Mouse (Mus musculus) layer of hippocampus, postnatal 36 days (tissue): ENCODE data around the gene Mab21l2. TPM values are rescaled to one million over a fixed set of nuclear protein-coding genes. Genes with fewer than 3 reads are reported as not detected.

ENCODE experiments used
- DNase-seq, 2 experiments: peaks; one replicate each; pipeline ENCODE4 v3.0.0; 2022
- total RNA-seq, 2 experiments: library from RNA; stranded (reverse); gene quantifications; 2 replicates each; pipeline ENCODE4 v1.2.3; 2021

Gene Mab21l2
- not detected for total RNA-seq

- no peak for DNase-seq
These were observed at the start of gene Mab21l2 for GRCm38 (mm10) chr3:86548091-86549015. Mab21l2 (minus strand) TSS chr3:86548629.

DNA sequence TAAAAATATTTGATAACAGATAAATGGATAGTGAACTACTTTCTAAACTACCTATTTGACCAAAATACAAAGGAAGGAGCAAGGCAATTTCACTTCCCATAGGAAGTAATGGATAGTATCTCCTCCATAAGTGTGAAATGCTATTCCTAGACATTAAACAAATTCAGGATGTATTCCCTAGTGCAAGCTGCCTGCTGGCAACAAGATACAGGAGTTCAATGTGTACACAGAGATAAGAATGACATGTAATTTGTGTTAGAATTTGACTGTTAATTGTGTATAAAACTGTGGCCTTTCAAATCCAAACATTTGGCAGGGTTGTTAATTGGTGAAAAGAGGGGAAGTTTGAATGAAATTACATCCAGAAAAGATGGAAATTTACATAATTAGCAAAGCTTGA lies 26.9 kb upstream of the Mab21l2 start:
- DNase-seq: no peak

DNA sequence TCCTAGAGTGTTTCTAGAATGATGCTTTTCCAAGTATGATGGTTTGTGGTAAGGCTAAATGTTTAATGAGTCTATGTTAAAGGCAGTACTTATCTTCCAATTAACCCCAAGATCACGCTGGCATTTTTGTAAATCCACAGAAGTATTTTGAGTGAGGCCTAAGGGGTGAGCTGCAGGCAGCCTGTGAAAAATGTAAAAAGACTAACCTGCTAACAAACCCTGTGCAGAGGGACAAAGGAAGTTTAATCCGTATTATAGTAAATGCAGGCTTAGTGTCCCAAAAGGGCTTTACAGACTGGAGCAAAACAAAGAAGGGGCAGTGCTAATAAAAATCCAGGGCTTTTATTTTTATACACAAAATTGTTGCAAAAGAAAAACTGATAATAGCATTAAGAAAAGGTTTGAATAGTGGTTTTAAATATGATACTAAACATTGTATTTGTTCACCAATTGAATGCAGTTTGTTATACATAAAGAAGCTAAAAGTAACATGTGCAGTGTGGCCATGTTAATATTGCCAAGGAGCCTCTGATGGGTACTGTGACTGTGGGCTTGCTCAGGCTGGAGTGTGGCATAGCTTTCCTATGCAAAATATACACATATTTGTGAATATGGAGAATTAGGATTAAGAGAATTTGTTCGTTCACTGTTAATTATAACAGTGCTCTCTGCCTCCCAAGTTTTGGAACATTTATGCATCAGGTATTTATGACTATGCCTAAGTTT lies 24.3 kb upstream of the Mab21l2 start:
- DNase-seq: no peak

GRCm38 (mm10) chr3:86571518-86571917 lies 23.1 kb upstream of the Mab21l2 start:
- no peak for DNase-seq

DNA sequence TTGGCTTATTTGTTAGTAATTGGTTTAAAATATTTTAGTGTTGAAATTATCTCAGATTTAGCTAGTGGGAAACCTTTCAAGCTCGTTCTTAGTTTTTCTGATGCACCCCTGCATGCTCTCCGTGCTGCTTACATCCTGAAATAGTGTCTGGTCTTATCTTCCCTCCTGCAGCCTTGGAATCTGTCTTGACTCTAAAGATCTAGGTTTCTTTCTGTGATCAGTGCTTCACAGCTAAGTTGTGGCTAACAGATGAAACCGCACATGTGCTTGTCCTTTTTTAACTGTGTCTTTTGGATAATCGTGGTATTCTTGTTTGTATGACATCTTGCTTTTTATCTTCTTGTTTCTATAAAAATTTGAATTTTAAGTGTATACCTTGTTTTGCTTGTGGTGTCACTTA lies 18.9 kb upstream of the Mab21l2 start:
- no peak for DNase-seq

DNA sequence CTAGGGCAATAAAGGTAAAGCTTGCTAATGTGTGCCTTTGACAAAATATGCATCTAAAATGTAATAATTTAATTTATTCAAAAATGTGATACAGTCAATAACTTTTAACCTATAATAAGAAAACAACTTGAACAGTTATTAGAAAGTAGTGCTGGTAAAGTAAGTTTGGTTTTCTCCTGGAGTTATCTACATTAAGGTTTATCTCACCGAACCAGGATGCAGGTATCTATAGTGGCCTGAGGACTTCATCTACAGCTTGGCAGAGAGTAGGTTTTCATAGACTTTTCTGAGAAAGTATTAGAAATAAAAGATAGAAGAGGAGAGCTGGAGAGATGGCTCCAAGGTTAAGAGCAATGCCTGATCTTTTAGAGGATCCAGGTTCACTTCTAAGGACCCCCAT lies 13.0 kb upstream of the Mab21l2 start:
- no peak for DNase-seq

- no peak for DNase-seq
These were observed 12.6 kb upstream of the Mab21l2 start for GRCm38 (mm10) chr3:86561023-86561344.

- DNase-seq: no peak
These were observed 12.0 kb upstream of the Mab21l2 start for GRCm38 (mm10) chr3:86560281-86561022.

GRCm38 (mm10) chr3:86559635-86560034 lies 11.2 kb upstream of the Mab21l2 start:
- DNase-seq: no peak

GRCm38 (mm10) chr3:86558976-86559375 lies 10.5 kb upstream of the Mab21l2 start:
- no peak for DNase-seq

GRCm38 (mm10) chr3:86552170-86552569 lies 3.7 kb upstream of the Mab21l2 start:
- DNase-seq: no peak

DNA sequence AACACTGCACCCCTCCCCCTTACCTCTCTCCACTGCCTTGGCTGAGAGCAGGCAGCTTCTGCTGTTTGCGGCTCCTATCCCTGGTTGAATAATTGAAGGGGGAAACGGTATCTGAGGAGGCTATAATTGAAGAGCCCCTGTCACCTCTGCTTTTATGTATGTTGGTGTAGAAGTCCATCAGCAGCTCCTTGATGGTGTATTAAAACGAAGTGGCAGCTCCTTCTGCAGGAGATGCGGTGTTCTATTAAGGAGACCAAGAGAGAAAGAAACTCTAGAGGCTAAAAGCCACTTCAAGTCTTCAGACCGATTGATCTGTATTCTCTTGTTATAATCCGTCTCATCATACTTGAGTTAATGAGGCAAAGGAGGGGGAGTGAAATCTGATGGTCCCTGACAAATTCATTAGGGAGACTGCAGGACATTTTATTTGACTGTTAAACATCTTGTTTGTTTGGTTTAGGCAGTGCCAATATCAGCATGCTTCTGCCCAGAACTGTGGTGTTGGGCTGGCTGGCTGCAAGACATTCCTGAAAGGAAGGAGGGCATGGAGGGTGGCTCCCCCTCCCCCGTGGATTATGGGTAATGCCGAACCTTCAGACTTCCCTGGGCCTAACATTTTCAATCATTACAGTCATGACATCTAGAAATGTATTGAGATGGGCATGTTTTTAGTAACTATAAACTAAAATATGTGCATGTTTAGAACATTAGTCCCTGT lies 2.7 kb upstream of the Mab21l2 start:
- no peak for DNase-seq

DNA sequence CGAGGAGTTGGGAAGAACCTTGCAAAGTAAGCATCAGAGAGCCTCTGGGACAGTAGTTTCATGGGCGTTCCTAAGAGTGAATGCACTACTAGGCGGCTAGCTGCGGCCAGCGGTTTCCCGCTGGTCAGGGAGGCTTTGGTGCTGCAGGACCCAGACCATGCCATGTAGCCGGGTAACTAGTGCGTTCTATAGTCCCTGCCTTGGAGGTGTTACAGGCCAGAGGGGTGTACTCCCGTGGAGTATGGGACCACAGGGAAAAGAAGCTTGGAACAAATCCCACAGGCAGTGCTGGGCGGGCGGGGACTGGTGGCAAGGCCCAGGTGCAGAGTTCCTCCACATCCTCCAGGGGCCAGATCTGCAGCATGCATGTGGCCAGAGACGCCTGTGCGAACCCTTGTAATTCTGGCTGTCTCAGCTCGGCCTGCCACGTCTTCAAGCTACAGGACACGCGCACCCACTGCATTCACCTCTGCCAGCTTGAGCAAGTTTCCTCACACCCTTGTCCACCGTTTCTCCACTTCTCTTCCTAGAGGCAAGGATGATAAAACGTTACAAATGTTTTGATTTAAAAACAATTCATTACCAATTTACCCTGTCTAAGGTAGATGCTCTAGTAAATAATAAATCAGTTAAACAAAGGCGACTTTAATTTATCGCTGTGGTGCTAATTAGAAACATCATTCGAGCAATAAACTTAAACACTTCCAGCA lies 2.0 kb upstream of the Mab21l2 start:
- DNase-seq: no peak

- DNase-seq: no peak
These were observed 1.1 kb downstream of the Mab21l2 start for GRCm38 (mm10) chr3:86547251-86547791.

GRCm38 (mm10) chr3:86546471-86547250 lies 1.8 kb downstream of the Mab21l2 start:
- DNase-seq: peak; percentile 36 to 38

DNA sequence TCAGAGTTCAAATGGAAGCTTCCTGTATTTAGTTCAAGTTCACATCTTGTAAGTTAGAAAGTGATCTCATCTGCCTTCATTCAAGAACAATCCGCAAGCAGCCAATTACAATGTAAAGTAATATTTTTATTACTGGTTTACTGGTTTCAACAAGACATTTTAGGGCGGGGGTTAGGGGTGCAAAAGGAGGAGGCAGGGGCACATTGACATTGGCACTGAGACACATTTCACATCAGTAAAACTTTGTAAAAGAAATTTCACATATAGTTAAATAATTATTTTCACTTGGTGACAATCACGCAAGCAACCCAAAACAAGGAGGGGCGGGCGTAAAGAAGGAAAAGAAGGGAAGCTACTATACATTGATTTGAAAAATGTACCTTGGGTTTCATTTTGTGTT lies 2.5 kb downstream of the Mab21l2 start:
- DNase-seq: no peak

- no peak for DNase-seq
These were observed 3.6 kb downstream of the Mab21l2 start for GRCm38 (mm10) chr3:86544785-86545184.

- DNase-seq: no peak
These were observed 6.5 kb downstream of the Mab21l2 start for GRCm38 (mm10) chr3:86541863-86542397.

- DNase-seq: no peak
These were observed 7.3 kb downstream of the Mab21l2 start for GRCm38 (mm10) chr3:86541074-86541614.

DNA sequence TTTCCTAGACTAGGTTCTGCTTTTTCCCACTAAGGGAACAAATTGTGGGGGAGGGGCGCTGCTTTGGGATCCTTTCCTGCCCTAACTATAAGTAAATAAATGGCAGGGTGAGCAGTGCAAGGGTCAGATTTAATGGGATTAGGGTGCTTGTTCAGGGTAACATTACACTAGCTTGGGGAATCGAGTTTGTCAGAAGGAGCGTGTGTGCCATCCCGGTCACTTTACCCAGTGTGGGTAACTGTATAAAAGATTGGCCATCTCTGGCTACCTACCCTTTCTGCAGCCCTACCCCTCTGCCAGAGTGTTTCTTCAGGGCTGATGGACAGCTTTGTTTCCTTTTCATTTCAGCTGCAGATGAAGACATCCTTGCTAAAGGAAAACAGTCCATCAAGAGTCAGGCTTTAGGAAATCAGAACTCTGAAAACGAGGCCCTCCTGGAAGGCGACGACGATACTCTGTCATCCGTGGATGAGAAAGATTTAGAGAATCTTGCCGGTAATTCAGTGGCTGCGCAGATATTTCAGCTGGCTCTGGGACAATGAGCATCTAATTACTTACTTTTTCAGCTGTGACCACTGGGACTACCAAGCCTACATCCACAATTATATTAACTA lies 8.8 kb downstream of the Mab21l2 start:
- no peak for DNase-seq
